Mouse (Mus musculus): ENCODE measurements around the gene Capg. TPM values are rescaled to one million over a fixed set of nuclear protein-coding genes. Genes with fewer than 3 reads are reported as not detected.

The Capg gene
- polyA plus RNA-seq, 1 experiment from 2014 or later = 64.3 TPM

- Histone ChIP-seq H3K9me3 (no peaks in the 10 kb centered on the region), H3K4me3 (no peak overlapping the region), H3K9ac (no peak overlapping the region), H3K27me3 (no peaks in the 10 kb centered on the region), H3K4me1 (peaks cover 32% of the 10 kb centered on the region), H3K27ac (peak overlapping the region; percentile 28; the same call in 1 of the 2 replicates), H3K36me3 (no peaks in the 10 kb centered on the region), H3K4me2 (no peak overlapping the region)
- whole genome bisulfite sequencing = 11% methylated on average over 9 of the region's 9 CpGs
- peak; percentile 68 for ATAC-seq (ENCODE audit: insufficient number of reproducible peaks, insufficient read depth, low FRiP score, low TSS enrichment, low read depth)
Measured at GRCm38 (mm10) chr6:72534035-72534809, 10.0 kb upstream of the Capg start.

DNA sequence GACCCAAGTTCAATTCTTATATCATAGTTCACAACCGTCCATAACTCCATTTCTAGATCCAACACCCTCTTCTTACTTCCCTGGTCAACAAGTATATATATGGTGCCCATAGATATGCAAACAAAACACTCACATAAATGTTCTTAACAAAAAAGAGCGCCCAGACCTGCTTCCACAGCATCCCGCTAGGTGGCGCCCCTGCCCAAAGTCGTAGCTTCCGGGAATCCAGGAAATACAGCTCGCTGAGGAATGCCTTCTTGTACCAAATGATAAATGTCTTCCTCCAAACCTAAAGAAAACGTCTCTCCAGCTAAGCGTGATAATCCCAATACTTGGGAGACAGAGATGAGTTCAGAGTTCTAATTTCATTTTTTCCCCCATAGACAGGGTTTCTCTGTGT lies 9.0 kb upstream of the Capg start:
- Histone ChIP-seq H3K9me3 (no peaks in the 10 kb centered on the region), H3K4me1 (peaks cover 32% of the 10 kb centered on the region), H3K27me3 (no peaks in the 10 kb centered on the region), H3K36me3 (no peaks in the 10 kb centered on the region), H3K9ac (no peak overlapping the region), H3K4me2 (peak overlapping the region; percentile 51), H3K4me3 (no peak overlapping the region), H3K27ac (0 out of 2 replicates have a peak overlapping the region, but pooled peaks have one; percentile 48)
- 2% methylated on average over 9 of the region's 9 CpGs for WGBS
- ATAC-seq (ENCODE audit: insufficient number of reproducible peaks, insufficient read depth, low FRiP score, low TSS enrichment, low read depth) = no peak

DNA sequence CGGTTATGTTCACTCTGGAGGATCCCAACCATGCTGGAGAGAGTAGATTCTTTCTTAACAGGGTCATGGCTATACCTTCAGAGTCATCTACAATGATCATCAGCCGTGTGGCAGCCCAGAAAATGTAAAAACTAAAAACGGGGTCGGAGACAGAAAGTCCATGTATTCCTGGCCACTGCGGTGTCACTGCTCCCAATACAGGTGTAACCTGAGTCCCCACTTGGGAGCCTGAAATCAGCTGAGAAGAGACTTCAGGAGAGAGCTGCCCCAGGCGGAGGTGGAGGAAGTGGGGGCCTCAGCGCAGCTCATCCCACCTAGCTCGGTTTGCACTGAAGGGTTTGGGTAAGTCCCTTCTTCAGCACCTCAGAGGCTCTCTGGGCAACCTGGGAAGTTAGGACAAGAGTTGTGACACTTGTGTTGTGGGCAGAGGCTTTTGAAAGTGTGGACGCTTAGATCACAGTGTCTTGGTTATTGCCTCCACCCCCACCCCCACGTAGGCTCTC lies 6.1 kb upstream of the Capg start:
- no peak for ATAC-seq (ENCODE audit: insufficient number of reproducible peaks, insufficient read depth, low FRiP score, low TSS enrichment, low read depth)
- Histone ChIP-seq H3K4me3 (peak overlapping the region; percentile 52), H3K4me1 (peaks cover 23% of the 10 kb centered on the region), H3K27me3 (no peaks in the 10 kb centered on the region), H3K9me3 (0 out of 2 replicates have a peak, but pooled peaks cover 4% of the 10 kb centered on the region), H3K36me3 (no peaks in the 10 kb centered on the region), H3K4me2 (peak overlapping the region; percentile 77), H3K9ac (peak overlapping the region; percentile 61), H3K27ac (no peak overlapping the region)
- 39% methylated on average over 10 of the region's 10 CpGs for WGBS

- Histone ChIP-seq H3K4me2 (peak overlapping the region; percentile 77), H3K4me3 (peak overlapping the region; percentile 52), H3K36me3 (no peaks in the 10 kb centered on the region), H3K9me3 (0 out of 2 replicates have a peak, but pooled peaks cover 4% of the 10 kb centered on the region), H3K27me3 (no peaks in the 10 kb centered on the region), H3K9ac (peak overlapping the region; percentile 61), H3K27ac (no peak overlapping the region), H3K4me1 (peaks cover 26% of the 10 kb centered on the region)
- ATAC-seq (ENCODE audit: insufficient number of reproducible peaks, insufficient read depth, low FRiP score, low TSS enrichment, low read depth) = peak; percentile 86
- WGBS = 3% methylated on average over 16 of the region's 16 CpGs
Measured at GRCm38 (mm10) chr6:72538562-72539031, 5.6 kb upstream of the Capg start.

- H3K4me1 ChIP-seq = peaks cover 20% of the 10 kb centered on the region
- no peak overlapping the region for H3K4me2 ChIP-seq
- no peaks in the 10 kb centered on the region for H3K27me3 ChIP-seq
- H3K4me3 ChIP-seq = no peak overlapping the region
- no peaks in the 10 kb centered on the region for H3K36me3 ChIP-seq
- no peak for ATAC-seq (ENCODE audit: insufficient number of reproducible peaks, insufficient read depth, low FRiP score, low TSS enrichment, low read depth)
- 0 out of 2 replicates have a peak, but pooled peaks cover 4% of the 10 kb centered on the region for H3K9me3 ChIP-seq
- H3K9ac ChIP-seq = no peak overlapping the region
- no peak overlapping the region for H3K27ac ChIP-seq
- 72% methylated on average over 12 of the region's 12 CpGs for WGBS
Measured at GRCm38 (mm10) chr6:72543265-72543850, 833 bp upstream of the Capg start.

- no peak overlapping the region for H3K9ac ChIP-seq
- peak overlapping the region; percentile 61; the same call in 1 of the 2 replicates for H3K4me2 ChIP-seq
- H3K27ac ChIP-seq = no peak overlapping the region
- no peaks in the 10 kb centered on the region for H3K27me3 ChIP-seq
- no peak for ATAC-seq (ENCODE audit: insufficient number of reproducible peaks, insufficient read depth, low FRiP score, low TSS enrichment, low read depth)
- H3K4me1 ChIP-seq = peaks cover 34% of the 10 kb centered on the region
- 0 out of 2 replicates have a peak, but pooled peaks cover 4% of the 10 kb centered on the region for H3K9me3 ChIP-seq
- 50% methylated on average over 7 of the region's 7 CpGs for WGBS
- no peak overlapping the region for H3K4me3 ChIP-seq
- H3K36me3 ChIP-seq = no peaks in the 10 kb centered on the region
Measured at GRCm38 (mm10) chr6:72545377-72545776, 1.2 kb downstream of the Capg start.

DNA sequence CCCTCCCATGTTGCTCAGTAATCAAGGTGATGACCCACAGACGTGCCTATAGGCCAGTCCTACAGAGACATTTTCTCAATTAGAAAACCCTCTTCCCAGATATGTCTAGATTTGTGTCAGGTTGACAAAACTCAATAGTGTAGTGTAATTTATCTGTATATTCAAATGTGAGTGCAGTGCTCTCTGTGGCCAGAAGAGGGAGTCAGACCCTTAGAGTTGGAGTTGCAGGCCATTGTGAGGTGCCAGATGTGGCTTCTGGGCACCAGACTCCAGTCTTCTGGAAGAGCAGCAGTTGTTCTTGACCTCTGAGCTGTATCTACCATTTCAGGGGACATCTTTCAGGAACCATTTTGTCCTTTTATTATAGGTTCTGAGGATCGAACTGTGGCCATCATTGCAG lies 2.9 kb downstream of the Capg start:
- Histone ChIP-seq H3K36me3 (no peaks in the 10 kb centered on the region), H3K9me3 (no peaks in the 10 kb centered on the region), H3K4me2 (no peak overlapping the region), H3K4me3 (no peak overlapping the region), H3K27me3 (no peaks in the 10 kb centered on the region), H3K9ac (no peak overlapping the region), H3K27ac (no peak overlapping the region), H3K4me1 (peaks cover 47% of the 10 kb centered on the region)
- WGBS = 94% methylated on average over 2 of the region's 2 CpGs
- ATAC-seq (ENCODE audit: insufficient number of reproducible peaks, insufficient read depth, low FRiP score, low TSS enrichment, low read depth) = no peak

DNA sequence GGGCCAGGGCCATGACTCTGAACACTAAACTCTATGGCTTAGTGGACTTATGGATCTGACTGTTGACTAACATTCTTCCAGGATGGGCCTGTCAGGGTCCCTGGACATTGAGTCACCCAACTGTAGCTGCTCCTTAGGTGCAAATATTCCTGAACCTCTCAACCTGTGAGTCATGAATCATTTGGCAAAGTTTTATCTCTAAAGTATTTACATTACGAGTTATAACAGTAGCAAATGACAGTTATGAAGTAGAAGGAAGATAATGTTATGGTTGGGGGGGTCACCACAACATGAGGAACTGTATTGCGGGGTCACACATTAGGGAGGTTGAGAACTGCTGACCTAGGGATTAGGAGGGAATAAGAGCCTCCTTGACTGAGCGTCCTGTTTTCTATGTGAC lies 3.7 kb downstream of the Capg start:
- ATAC-seq (ENCODE audit: insufficient number of reproducible peaks, insufficient read depth, low FRiP score, low TSS enrichment, low read depth) = no peak
- WGBS = 82% methylated on average over 3 of the region's 3 CpGs
- H3K4me2 ChIP-seq = no peak overlapping the region

GRCm38 (mm10) chr6:72549041-72549580 lies 4.9 kb downstream of the Capg start:
- WGBS = 48% methylated on average over 9 of the region's 9 CpGs
- H3K27ac ChIP-seq = peak overlapping the region; percentile 63
- ATAC-seq (ENCODE audit: insufficient number of reproducible peaks, insufficient read depth, low FRiP score, low TSS enrichment, low read depth) = 0 out of 2 replicates have a peak, but pooled peaks have one; percentile 15
- peaks cover 57% of the 10 kb centered on the region for H3K4me1 ChIP-seq
- H3K4me3 ChIP-seq = no peak overlapping the region
- H3K9me3 ChIP-seq = no peaks in the 10 kb centered on the region
- H3K4me2 ChIP-seq = peak overlapping the region; percentile 32
- H3K9ac ChIP-seq = peak overlapping the region; percentile 12; the same call in 1 of the 2 replicates
- no peaks in the 10 kb centered on the region for H3K36me3 ChIP-seq
- no peaks in the 10 kb centered on the region for H3K27me3 ChIP-seq

More for the DNA sequence above, 3.7 kb downstream of the Capg start:
- Histone ChIP-seq H3K36me3 (no peaks in the 10 kb centered on the region), H3K4me1 (peaks cover 55% of the 10 kb centered on the region), H3K27ac (no peak overlapping the region), H3K9me3 (no peaks in the 10 kb centered on the region), H3K4me3 (no peak overlapping the region), H3K27me3 (no peaks in the 10 kb centered on the region), H3K9ac (no peak overlapping the region)

- peaks cover 49% of the 10 kb centered on the region for H3K4me1 ChIP-seq
- H3K4me3 ChIP-seq = no peak overlapping the region
- H3K9me3 ChIP-seq = no peaks in the 10 kb centered on the region
- 54% methylated on average over 6 of the region's 6 CpGs for WGBS
- ATAC-seq (ENCODE audit: insufficient number of reproducible peaks, insufficient read depth, low FRiP score, low TSS enrichment, low read depth) = no peak
- no peaks in the 10 kb centered on the region for H3K36me3 ChIP-seq
- H3K27ac ChIP-seq = no peak overlapping the region
- H3K9ac ChIP-seq = 0 out of 2 replicates have a peak overlapping the region, but pooled peaks have one; percentile 12
- no peaks in the 10 kb centered on the region for H3K27me3 ChIP-seq
- peak overlapping the region; percentile 32 for H3K4me2 ChIP-seq
Measured at GRCm38 (mm10) chr6:72550025-72550424, 5.8 kb downstream of the Capg start.

GRCm38 (mm10) chr6:72550503-72551100 lies 6.4 kb downstream of the Capg start:
- WGBS = 90% methylated on average over 10 of the region's 10 CpGs
- Histone ChIP-seq H3K4me3 (no peak overlapping the region), H3K9me3 (no peaks in the 10 kb centered on the region), H3K36me3 (no peaks in the 10 kb centered on the region), H3K4me1 (peaks cover 46% of the 10 kb centered on the region), H3K27ac (no peak overlapping the region), H3K9ac (no peak overlapping the region), H3K27me3 (no peaks in the 10 kb centered on the region), H3K4me2 (no peak overlapping the region)
- ATAC-seq (ENCODE audit: insufficient number of reproducible peaks, insufficient read depth, low FRiP score, low TSS enrichment, low read depth) = no peak
